Mouse (Mus musculus) cerebellum, adult 2 months (tissue): ENCODE data around the gene Scgn.

Experiments used
- CTCF ChIP-seq: fragments of 200-500 bp; IDR thresholded peaks from 2 replicates; pipeline ENCODE4 v1.5.1; 2011; ENCODE audit warnings: low read depth, mild to moderate bottlenecking, control low read depth, low read length, moderate library complexity, borderline replicate concordance; ENCODE audit not compliant: insufficient read depth
- POLR2A ChIP-seq: fragments of 200-500 bp; IDR thresholded peaks from 2 replicates; pipeline ENCODE4 v1.6.1; 2011; ENCODE audit warnings: low read length, control low read depth, borderline replicate concordance; ENCODE audit not compliant: insufficient read depth

GRCm38 (mm10) chr13:23938699-23939098, 52.3 kb downstream of the Scgn start:
- TF ChIP-seq POLR2A (no peak), CTCF (no peak)
